Mouse (Mus musculus) myocyte (in vitro differentiated cells): ENCODE data around the gene Hfe2. TPM values are rescaled to one million over a fixed set of nuclear protein-coding genes. Genes with fewer than 3 reads are reported as not detected.

Experiments
- H3K27me3 ChIP-seq: one replicate; pipeline ENCODE4 v1.6.1; 2011; ENCODE audit not compliant: control insufficient read depth, insufficient read depth, insufficient read length
- H3K36me3 ChIP-seq: one replicate; pipeline ENCODE4 v1.6.1; 2011; ENCODE audit not compliant: control insufficient read depth, insufficient read depth
- H3K4me2 ChIP-seq: one replicate; pipeline ENCODE4 v1.6.1; 2011; ENCODE audit warnings: low read depth, control low read depth
- H3K4me3 ChIP-seq: one replicate; pipeline ENCODE4 v1.5.1; 2011; ENCODE audit warnings: mild to moderate bottlenecking, control low read depth, moderate library complexity
- H3K79me2 ChIP-seq: one replicate; pipeline ENCODE4 v1.6.1; 2011; ENCODE audit not compliant: control insufficient read depth, insufficient read depth
- H3ac ChIP-seq: one replicate; pipeline ENCODE4 v1.6.1; 2011; ENCODE audit not compliant: control insufficient read depth, insufficient read length
- CEBPB ChIP-seq: IDR thresholded peaks from 2 replicates; pipeline ENCODE4 v1.6.1; 2011; ENCODE audit warnings: mild to moderate bottlenecking, moderate library complexity; ENCODE audit not compliant: poor library complexity, insufficient read depth, severe bottlenecking
- E2F4 ChIP-seq: IDR thresholded peaks from one replicate; pipeline ENCODE4 v1.6.1; 2011; ENCODE audit warnings: mild to moderate bottlenecking, control low read depth, moderate library complexity; ENCODE audit not compliant: insufficient read depth
- MAX ChIP-seq: IDR thresholded peaks from one replicate; pipeline ENCODE4 v1.6.1; 2011; ENCODE audit warnings: low read depth, mild to moderate bottlenecking, control low read depth
- MYOD1 ChIP-seq, 3 experiments: IDR thresholded peaks; one replicate each; pipeline ENCODE4 v1.6.1; 2011; ENCODE audit warnings: control low read depth in 2 of 3, low read depth in 2 of 3, mild to moderate bottlenecking in 2 of 3, moderate library complexity in 1 of 3; ENCODE audit not compliant: insufficient read length in 2 of 3, control insufficient read depth in 1 of 3
- MYOG ChIP-seq, 3 experiments: IDR thresholded peaks; one replicate each; pipeline ENCODE4 v1.6.1; 2011; ENCODE audit warnings: control low read depth in 2 of 3, low read depth in 2 of 3, mild to moderate bottlenecking in 2 of 3; ENCODE audit not compliant: insufficient read length in 2 of 3, control insufficient read depth in 1 of 3, insufficient read depth in 1 of 3
- POLR2A ChIP-seq: IDR thresholded peaks from one replicate; pipeline ENCODE4 v1.6.1; 2011; ENCODE audit warnings: low read depth, mild to moderate bottlenecking, control low read depth, moderate library complexity; ENCODE audit not compliant: insufficient read length
- POLR2AphosphoS2 ChIP-seq: IDR thresholded peaks from one replicate; pipeline ENCODE4 v1.6.1; 2011; ENCODE audit warnings: low read depth, control low read depth; ENCODE audit not compliant: insufficient read length
- REST ChIP-seq: IDR thresholded peaks from one replicate; pipeline ENCODE4 v1.6.1; 2011; ENCODE audit warnings: mild to moderate bottlenecking, control low read depth, moderate library complexity; ENCODE audit not compliant: insufficient read depth, insufficient read length
- SRF ChIP-seq: IDR thresholded peaks from one replicate; pipeline ENCODE4 v1.6.1; 2011; ENCODE audit warnings: low read depth; ENCODE audit not compliant: control insufficient read depth, insufficient read length
- TCF12 ChIP-seq: IDR thresholded peaks from one replicate; pipeline ENCODE4 v1.6.1; 2011; ENCODE audit warnings: mild to moderate bottlenecking, control low read depth; ENCODE audit not compliant: poor library complexity, insufficient read depth, severe bottlenecking
- TCF3 ChIP-seq: IDR thresholded peaks from one replicate; pipeline ENCODE4 v1.6.1; 2011; ENCODE audit warnings: low read depth, control low read depth; ENCODE audit not compliant: insufficient read length
- USF1 ChIP-seq: IDR thresholded peaks from one replicate; pipeline ENCODE4 v1.6.1; 2011; ENCODE audit warnings: low read depth, mild to moderate bottlenecking, control low read depth, moderate library complexity
- polyA plus RNA-seq: library from polyadenylated mRNA; unstranded; fragments of >200 nt; fragmentation: generic; extraction: Trizol; gene quantifications from one replicate; pipeline ENCODE4 v1.2.1, GENCODE M21; 2012; ENCODE audit warnings: missing spikeins

Gene Hfe2
- polyA plus RNA-seq, 1 experiment, result 116 TPM

GRCm38 (mm10) chr3:96499481-96500288 is 25.3 kb upstream of the Hfe2 start:
- H3K36me3 ChIP-seq, result no peaks in the 10 kb centered on the region
- H3ac ChIP-seq, result no peak overlapping the region
- TF ChIP-seq POLR2A (no peak), MYOG (IDR thresholded peaks at IDR 0.05; ENCODE audit: control insufficient read depth in 1 of 3, insufficient read depth in 1 of 3, insufficient read length in 2 of 3, low read depth in 2 of 3) (no peak), REST (no peak), E2F4 (no peak), CEBPB (no peak), MAX (no peak), MYOD1 (IDR thresholded peaks at IDR 0.05; ENCODE audit: control insufficient read depth in 1 of 3, insufficient read length in 2 of 3, low read depth in 2 of 3) (no peak), SRF (no peak), USF1 (no peak), POLR2AphosphoS2 (no peak), TCF12 (no peak), TCF3 (no peak)
- peak overlapping the region; percentile 92 for H3K4me2 ChIP-seq
- no peaks in the 10 kb centered on the region for H3K79me2 ChIP-seq
- peak overlapping the region; percentile 82 for H3K4me3 ChIP-seq
- H3K27me3 ChIP-seq, result no peaks in the 10 kb centered on the region

- Histone ChIP-seq H3K4me3 (peak overlapping the region; percentile 82), H3K4me2 (peak overlapping the region; percentile 92)
- TF ChIP-seq CEBPB, result 0 out of 2 replicates have a peak, but pooled peaks have one; percentile 2
- no peak for TF ChIP-seq MAX
Measured at GRCm38 (mm10) chr3:96500289-96500621, 24.7 kb upstream of the Hfe2 start.

GRCm38 (mm10) chr3:96500691-96501265 is 24.2 kb upstream of the Hfe2 start:
- H3K4me3 ChIP-seq, result peak overlapping the region; percentile 82
- H3ac ChIP-seq, result no peak overlapping the region
- H3K27me3 ChIP-seq, result no peaks in the 10 kb centered on the region
- H3K79me2 ChIP-seq, result no peaks in the 10 kb centered on the region
- TF ChIP-seq MYOG (IDR thresholded peaks at IDR 0.05; ENCODE audit: control insufficient read depth in 1 of 3, insufficient read depth in 1 of 3, insufficient read length in 2 of 3, low read depth in 2 of 3) (no peak), MAX (no peak), SRF (no peak), TCF3 (no peak), POLR2AphosphoS2 (no peak), USF1 (no peak), CEBPB (0 out of 2 replicates have a peak, but pooled peaks have one; percentile 8)
- peak overlapping the region; percentile 88 for H3K4me2 ChIP-seq
- no peaks in the 10 kb centered on the region for H3K36me3 ChIP-seq

More at GRCm38 (mm10) chr3:96500289-96500621, 24.7 kb upstream of the Hfe2 start:
- H3K36me3 ChIP-seq, result no peaks in the 10 kb centered on the region
- no peaks in the 10 kb centered on the region for H3K79me2 ChIP-seq
- H3ac ChIP-seq, result no peak overlapping the region
- H3K27me3 ChIP-seq, result no peaks in the 10 kb centered on the region

- Histone ChIP-seq H3K36me3 (no peaks in the 10 kb centered on the region), H3K79me2 (no peaks in the 10 kb centered on the region), H3K4me3 (peak overlapping the region; percentile 82), H3K27me3 (no peaks in the 10 kb centered on the region), H3ac (no peak overlapping the region), H3K4me2 (peak overlapping the region; percentile 96)
- no peak for TF ChIP-seq MAX
- TF ChIP-seq SRF, result no peak
- no peak for TF ChIP-seq TCF3
- TF ChIP-seq TCF12, result no peak
- no peak for TF ChIP-seq MYOG (IDR thresholded peaks at IDR 0.05; ENCODE audit: control insufficient read depth in 1 of 3, insufficient read depth in 1 of 3, insufficient read length in 2 of 3, low read depth in 2 of 3)
- TF ChIP-seq REST, result no peak
- TF ChIP-seq MYOD1 (IDR thresholded peaks at IDR 0.05; ENCODE audit: control insufficient read depth in 1 of 3, insufficient read length in 2 of 3, low read depth in 2 of 3), result no peak
- TF ChIP-seq POLR2AphosphoS2, result no peak
- no peak for TF ChIP-seq E2F4
- TF ChIP-seq POLR2A, result no peak
- TF ChIP-seq USF1, result no peak
- TF ChIP-seq CEBPB, result no peak
Measured at GRCm38 (mm10) chr3:96501391-96502115, 23.4 kb upstream of the Hfe2 start.
